Mouse (Mus musculus) small intestine, adult 2 months (tissue): ENCODE measurements around the gene Mtmr3. TPM values are rescaled to one million over a fixed set of nuclear protein-coding genes. Genes with fewer than 3 reads are reported as not detected.
"Not testable (repeated sequence)": the region's sequence is repeated elsewhere in the genome, so short reads cannot be mapped to it uniquely, and the experiment has no call there.

Experiments used
- H3K27ac ChIP-seq: fragments of 200-500 bp; 2 replicates; pipeline ENCODE4 v1.5.1; 2012; ENCODE audit warnings: low read depth, low read length, control low read depth, inconsistent platforms; ENCODE audit not compliant: insufficient read depth
- H3K27me3 ChIP-seq: fragments of 200-500 bp; 2 replicates; pipeline ENCODE4 v1.6.1; 2012; ENCODE audit warnings: mild to moderate bottlenecking, moderate library complexity, low read length, inconsistent platforms; ENCODE audit not compliant: control insufficient read depth, insufficient read depth
- H3K36me3 ChIP-seq: fragments of 200-500 bp; 2 replicates; pipeline ENCODE4 v1.6.1; 2012; ENCODE audit warnings: mild to moderate bottlenecking, low read length, control low read depth, inconsistent platforms; ENCODE audit not compliant: control insufficient read depth, insufficient read depth
- H3K4me1 ChIP-seq: fragments of 200-500 bp; 2 replicates; pipeline ENCODE4 v1.6.1; 2012; ENCODE audit warnings: low read length, inconsistent platforms, mixed read lengths; ENCODE audit not compliant: control insufficient read depth, insufficient read depth, insufficient read length
- H3K4me3 ChIP-seq: fragments of 200-500 bp; 2 replicates; pipeline ENCODE4 v1.5.1; 2012; ENCODE audit warnings: low read depth, mild to moderate bottlenecking, control low read depth, inconsistent platforms, low read length, moderate library complexity
- CTCF ChIP-seq: fragments of 200-500 bp; IDR thresholded peaks from 2 replicates; pipeline ENCODE4 v1.5.1; 2012; ENCODE audit warnings: low read depth, mild to moderate bottlenecking, control low read depth, inconsistent platforms, low read length, moderate library complexity, mixed read lengths; ENCODE audit not compliant: insufficient replicate concordance, insufficient read length; ENCODE audit errors: extremely low read depth
- POLR2A ChIP-seq: fragments of 200-500 bp; IDR thresholded peaks from 2 replicates; pipeline ENCODE4 v1.6.1; 2012; ENCODE audit warnings: low read depth, mild to moderate bottlenecking, control low read depth, inconsistent platforms, low read length, moderate library complexity
- WGBS: fragments of 180-500 bp; shearing (Covaris S2); methylation state at CpG from one replicate; pipeline ENCODE4 v1.1.7; 2018; 5-methylcytosine and 5-hydroxymethylcytosine counted together
- polyA plus RNA-seq: library from polyadenylated mRNA; depleted of rRNA; stranded (reverse); fragments of >200 nt; gene quantifications from 2 replicates; pipeline ENCODE4 v1.2.3, GENCODE M21; 2012

Mtmr3 gene
- polyA plus RNA-seq, 1 experiment = 19.6 TPM

DNA sequence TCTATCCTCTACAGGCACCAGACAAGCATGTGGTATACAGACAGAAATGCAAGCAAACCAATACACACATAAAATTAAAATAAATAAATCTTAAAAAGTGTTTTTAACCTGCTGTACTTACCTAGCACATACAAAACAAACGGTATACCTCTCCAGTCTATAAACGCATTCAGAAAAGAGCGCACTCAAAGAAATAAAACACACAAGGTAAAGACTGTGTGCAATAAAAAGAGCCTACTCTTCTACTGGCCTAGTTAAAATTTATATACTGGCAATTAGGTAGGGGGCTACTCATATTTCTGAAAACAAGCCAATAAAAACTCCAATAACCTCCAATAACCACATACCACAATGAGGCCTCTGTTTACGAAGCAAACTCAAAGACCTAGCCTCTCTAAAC is 47.1 kb downstream of the Mtmr3 start:
- Histone ChIP-seq H3K27ac (no peak overlapping the region), H3K4me3 (no peak overlapping the region), H3K4me1 (no peaks in the 10 kb centered on the region), H3K27me3 (no peaks in the 10 kb centered on the region), H3K36me3 (no peaks in the 10 kb centered on the region)
- TF ChIP-seq CTCF = no peak
- no peak for TF ChIP-seq POLR2A
- 92% methylated on average over 4 of the region's 4 CpGs for whole genome bisulfite sequencing

GRCm38 (mm10) chr11:4545976-4546375 is 48.7 kb downstream of the Mtmr3 start:
- WGBS = 83% methylated on average over 3 of the region's 3 CpGs
- no peak for TF ChIP-seq CTCF
- TF ChIP-seq POLR2A = no peak

GRCm38 (mm10) chr11:4545401-4545800 is 49.3 kb downstream of the Mtmr3 start:
- Histone ChIP-seq H3K36me3 (0 out of 2 replicates have a peak, but pooled peaks cover 2% of the 10 kb centered on the region), H3K4me1 (no peaks in the 10 kb centered on the region), H3K27me3 (no peaks in the 10 kb centered on the region), H3K27ac (no peak overlapping the region), H3K4me3 (no peak overlapping the region)
- TF ChIP-seq CTCF = no peak
- no peak for TF ChIP-seq POLR2A
- WGBS = 70% methylated on average over 4 of the region's 4 CpGs

More at GRCm38 (mm10) chr11:4545976-4546375, 48.7 kb downstream of the Mtmr3 start:
- Histone ChIP-seq H3K4me1 (no peaks in the 10 kb centered on the region), H3K27me3 (no peaks in the 10 kb centered on the region), H3K4me3 (no peak overlapping the region), H3K36me3 (0 out of 2 replicates have a peak, but pooled peaks cover 2% of the 10 kb centered on the region), H3K27ac (no peak overlapping the region)

GRCm38 (mm10) chr11:4544627-4544921 is 50.1 kb downstream of the Mtmr3 start:
- not testable (repeated sequence) for H3K27ac ChIP-seq, H3K36me3 ChIP-seq, H3K27me3 ChIP-seq, H3K4me1 ChIP-seq, H3K4me3 ChIP-seq
- 74% methylated on average over 1 of the region's 1 CpGs for WGBS

GRCm38 (mm10) chr11:4543746-4544626 is 50.7 kb downstream of the Mtmr3 start:
- Histone ChIP-seq H3K4me3 (no peak overlapping the region), H3K4me1 (no peaks in the 10 kb centered on the region), H3K36me3 (0 out of 2 replicates have a peak, but pooled peaks cover 2% of the 10 kb centered on the region), H3K27me3 (no peaks in the 10 kb centered on the region), H3K27ac (no peak overlapping the region)
- 77% methylated on average over 7 of the region's 7 CpGs for WGBS
- TF ChIP-seq CTCF (no peak), POLR2A (no peak)

DNA sequence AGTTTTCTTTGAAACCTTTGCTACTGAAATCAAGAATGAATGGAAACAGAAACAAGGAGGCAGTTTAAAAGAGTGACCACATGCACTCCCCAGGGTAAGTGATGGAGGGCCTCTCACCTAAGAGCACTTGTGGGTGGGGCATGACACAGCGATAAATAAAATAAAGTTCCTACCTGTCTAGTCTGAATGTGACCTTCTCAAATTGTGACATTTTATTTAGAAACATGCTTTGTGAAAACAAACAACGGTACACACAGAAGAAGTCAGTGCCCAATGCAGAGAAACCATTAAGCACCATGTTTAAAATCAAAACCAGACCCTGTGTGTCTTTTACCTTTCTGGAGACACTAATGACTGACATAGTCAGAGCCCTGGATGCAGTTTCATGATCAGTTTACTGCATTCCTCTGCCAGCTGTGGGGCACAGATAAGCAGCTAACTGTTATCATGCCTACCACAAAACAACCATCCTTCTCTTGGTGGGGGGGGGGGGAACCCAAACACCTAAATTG is 51.6 kb downstream of the Mtmr3 start:
- WGBS = 80% methylated on average over 2 of the region's 2 CpGs
- TF ChIP-seq CTCF = no peak
- H3K36me3 ChIP-seq = 0 out of 2 replicates have a peak, but pooled peaks cover 2% of the 10 kb centered on the region
- H3K27ac ChIP-seq = no peak overlapping the region
- H3K4me1 ChIP-seq = no peaks in the 10 kb centered on the region
- H3K27me3 ChIP-seq = no peaks in the 10 kb centered on the region
- no peak overlapping the region for H3K4me3 ChIP-seq

DNA sequence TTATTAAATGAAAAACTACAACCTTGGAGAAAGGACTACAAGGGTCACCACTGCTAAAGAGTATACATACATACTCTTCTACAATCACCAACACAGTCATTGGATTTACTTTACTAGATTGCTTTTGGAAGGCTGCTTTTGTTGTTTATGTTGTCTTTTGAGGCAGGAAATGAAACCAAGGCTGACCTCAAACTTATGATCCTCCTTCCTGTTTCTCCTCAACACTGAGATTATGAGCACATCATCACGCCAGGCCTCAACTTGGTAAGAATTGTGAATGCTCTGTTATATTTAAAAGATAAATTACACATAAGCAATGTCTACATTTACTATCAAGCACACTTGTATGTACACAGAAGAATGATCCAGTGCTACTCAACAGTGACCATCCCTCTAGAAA is 58.0 kb downstream of the Mtmr3 start:
- H3K4me3 ChIP-seq = no peak overlapping the region
- 81% methylated on average over 1 of the region's 1 CpGs for WGBS
- no peaks in the 10 kb centered on the region for H3K27me3 ChIP-seq
- H3K4me1 ChIP-seq = no peaks in the 10 kb centered on the region
- no peak for TF ChIP-seq POLR2A
- no peak for TF ChIP-seq CTCF
- H3K27ac ChIP-seq = peak overlapping the region; percentile 59; the same call in 1 of the 2 replicates
- H3K36me3 ChIP-seq = 0 out of 2 replicates have a peak, but pooled peaks cover 3% of the 10 kb centered on the region
